Mouse (Mus musculus) heart, embryonic 16.5 days (tissue): ENCODE measurements around the gene Wnt5b. TPM values are rescaled to one million over a fixed set of nuclear protein-coding genes. Genes with fewer than 3 reads are reported as not detected.

Source experiments
- ATAC-seq: fragments of 200-750 bp; cut with Nextera tagmentation; replicated peaks from 2 replicates; pipeline ENCODE4 v1.8.0; 2017; ENCODE audit warnings: moderate number of reproducible peaks; ENCODE audit not compliant: insufficient read depth, low FRiP score; ENCODE audit errors: extremely low read depth
- H3K27ac ChIP-seq: fragments of 300-500 bp; sonication (generic); 2 replicates; pipeline ENCODE4 v1.5.1; 2014; ENCODE audit warnings: mild to moderate bottlenecking, low read length, control low read depth, moderate library complexity
- H3K27me3 ChIP-seq: fragments of 300-500 bp; sonication (generic); 2 replicates; pipeline ENCODE4 v1.6.1; 2014; ENCODE audit warnings: low read length, mixed read lengths; ENCODE audit not compliant: control insufficient read depth, insufficient read depth
- H3K36me3 ChIP-seq: fragments of 300-500 bp; sonication (generic); 2 replicates; pipeline ENCODE4 v1.6.1; 2014; ENCODE audit not compliant: control insufficient read depth, insufficient read depth
- H3K4me1 ChIP-seq: fragments of 300-500 bp; sonication (generic); 2 replicates; pipeline ENCODE4 v1.6.1; 2014; ENCODE audit warnings: low read length, mixed read lengths; ENCODE audit not compliant: control insufficient read depth, insufficient read depth
- H3K4me2 ChIP-seq: fragments of 300-500 bp; sonication (generic); 2 replicates; pipeline ENCODE4 v1.6.1; 2014; ENCODE audit warnings: low read depth, mild to moderate bottlenecking, control low read depth, low read length
- H3K4me3 ChIP-seq: fragments of 300-500 bp; sonication (generic); 2 replicates; pipeline ENCODE4 v1.5.1; 2014; ENCODE audit warnings: mild to moderate bottlenecking, control low read depth, low read length
- H3K9ac ChIP-seq: fragments of 300-500 bp; sonication (generic); 2 replicates; pipeline ENCODE4 v1.6.1; 2014; ENCODE audit warnings: low read length, control low read depth
- H3K9me3 ChIP-seq: fragments of 300-500 bp; sonication (generic); replicated peaks from 2 replicates; pipeline ENCODE4 v1.6.1; 2016; ENCODE audit warnings: low read length; ENCODE audit not compliant: control insufficient read depth
- WGBS: fragments of 180-500 bp; shearing (Covaris S2); extraction: QIAGEN DNeasy Blood & Tissue Kit; methylation state at CpG from one replicate; pipeline ENCODE4 v1.1.7; 2014; 5-methylcytosine and 5-hydroxymethylcytosine counted together
- polyA plus RNA-seq: library from polyadenylated mRNA; unstranded; fragments of >200 nt; fragmentation: Nextera tagmentation; extraction: Ambion mirVana; gene quantifications from 2 replicates; pipeline ENCODE4 v1.2.1, GENCODE M21; 2015

The Wnt5b gene
- polyA plus RNA-seq, 1 experiment from 2014 or later = 5.6 TPM

DNA sequence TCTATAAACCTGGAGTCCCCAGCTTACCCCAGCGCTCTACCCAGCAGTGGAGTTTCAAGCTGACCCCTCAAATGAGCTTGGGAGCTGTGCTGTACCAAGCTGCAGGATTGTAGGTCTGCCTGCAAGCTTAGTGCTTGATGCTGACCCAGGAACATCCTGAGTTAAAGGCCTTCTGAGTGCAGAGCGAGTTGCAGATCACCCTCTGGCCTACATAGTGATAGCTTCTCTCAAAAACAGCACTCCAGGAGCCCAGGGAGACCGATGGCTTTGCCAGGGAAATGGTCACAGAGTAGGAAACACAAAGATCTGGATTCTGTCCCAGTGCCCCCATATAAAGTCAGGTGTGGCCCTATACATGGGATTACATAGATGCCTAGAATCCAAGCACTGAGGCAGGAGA, 132.6 kb downstream of the Wnt5b start:
- ATAC-seq = no peak
- H3K36me3 ChIP-seq = no peaks in the 10 kb centered on the region
- H3K4me1 ChIP-seq = peaks cover 7% of the 10 kb centered on the region; the same call in 1 of the 2 replicates
- no peak overlapping the region for H3K4me3 ChIP-seq
- H3K27me3 ChIP-seq = no peaks in the 10 kb centered on the region
- no peak overlapping the region for H3K4me2 ChIP-seq
- 82% methylated on average over 3 of the region's 3 CpGs for WGBS
- H3K27ac ChIP-seq = no peak overlapping the region
- H3K9ac ChIP-seq = no peak overlapping the region
- H3K9me3 ChIP-seq = no peaks in the 10 kb centered on the region

DNA sequence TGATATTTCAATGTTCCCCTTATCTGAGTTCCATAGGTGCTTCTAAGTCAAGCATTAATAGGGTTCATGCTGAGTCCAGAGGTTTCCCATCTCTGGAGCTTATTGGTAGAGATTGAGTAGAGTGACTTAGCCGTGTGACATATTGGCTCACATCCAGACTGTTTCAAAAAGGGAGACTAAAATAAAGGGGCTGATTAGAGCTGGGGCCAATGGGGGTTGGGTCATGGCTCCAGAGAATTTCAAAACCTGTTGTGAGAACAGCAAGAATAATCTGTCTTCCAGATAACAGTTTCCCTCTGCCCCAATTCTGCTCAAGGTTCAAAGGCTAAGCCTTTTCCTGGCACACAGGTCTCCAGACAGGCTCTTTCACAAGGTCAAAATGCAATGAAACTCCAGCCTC, 134.4 kb downstream of the Wnt5b start:
- Histone ChIP-seq H3K4me3 (no peak overlapping the region), H3K27me3 (no peaks in the 10 kb centered on the region), H3K9ac (no peak overlapping the region), H3K4me2 (no peak overlapping the region), H3K9me3 (no peaks in the 10 kb centered on the region), H3K36me3 (no peaks in the 10 kb centered on the region), H3K4me1 (peaks cover 7% of the 10 kb centered on the region; the same call in 1 of the 2 replicates), H3K27ac (peak overlapping the region; percentile 58)
- WGBS = 13% methylated on average over 1 of the region's 1 CpGs
- ATAC-seq = peak; percentile 69; the same call in 1 of the 2 replicates

DNA sequence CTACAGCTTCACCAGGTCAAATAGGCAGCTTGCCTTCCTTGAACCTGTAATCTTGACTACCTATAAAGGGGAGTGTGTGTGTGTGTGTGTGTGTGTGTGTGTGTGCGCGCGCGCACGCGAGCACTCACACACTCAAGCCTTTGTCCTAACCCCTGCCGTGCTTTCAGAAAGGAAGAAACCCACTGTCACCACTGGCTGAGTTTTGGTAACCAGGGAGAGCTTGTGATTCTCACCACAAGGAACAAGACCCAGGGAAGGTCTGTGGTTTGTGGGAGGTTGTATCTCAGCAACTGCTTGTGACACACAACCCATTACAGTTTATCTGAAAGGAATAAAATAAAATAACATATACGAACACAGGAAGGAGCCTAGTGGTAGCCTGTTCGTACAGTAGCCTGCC, 135.6 kb downstream of the Wnt5b start:
- no peaks in the 10 kb centered on the region for H3K9me3 ChIP-seq
- H3K4me3 ChIP-seq = no peak overlapping the region
- H3K9ac ChIP-seq = no peak overlapping the region
- peaks cover 7% of the 10 kb centered on the region; the same call in 1 of the 2 replicates for H3K4me1 ChIP-seq
- ATAC-seq = no peak
- H3K36me3 ChIP-seq = no peaks in the 10 kb centered on the region
- no peak overlapping the region for H3K4me2 ChIP-seq
- H3K27me3 ChIP-seq = no peaks in the 10 kb centered on the region
- no peak overlapping the region for H3K27ac ChIP-seq
- 77% methylated on average over 9 of the region's 9 CpGs for WGBS

DNA sequence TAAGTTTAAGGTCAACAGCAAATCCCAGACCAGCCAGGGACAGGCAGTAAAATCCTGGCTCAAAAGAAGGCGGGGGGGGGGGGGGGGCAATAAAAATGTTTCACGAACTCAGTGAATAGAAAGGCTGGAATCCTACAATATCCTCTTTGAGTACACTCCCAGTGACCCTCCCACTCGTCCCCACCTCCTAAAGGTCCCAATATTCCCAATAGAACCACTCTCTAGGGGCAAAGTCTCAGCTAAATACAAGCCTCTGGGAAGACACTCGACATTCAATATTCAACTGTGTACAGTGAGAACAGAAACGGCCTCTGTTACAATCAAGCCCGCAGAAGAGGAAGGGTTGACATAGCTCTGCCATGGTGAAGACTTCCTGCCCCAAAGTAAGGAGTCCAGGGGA, 136.3 kb downstream of the Wnt5b start:
- H3K27ac ChIP-seq = no peak overlapping the region
- H3K9me3 ChIP-seq = no peaks in the 10 kb centered on the region
- no peaks in the 10 kb centered on the region for H3K36me3 ChIP-seq
- H3K9ac ChIP-seq = no peak overlapping the region
- no peak overlapping the region for H3K4me3 ChIP-seq
- H3K4me2 ChIP-seq = no peak overlapping the region
- H3K4me1 ChIP-seq = peaks cover 7% of the 10 kb centered on the region; the same call in 1 of the 2 replicates
- H3K27me3 ChIP-seq = no peaks in the 10 kb centered on the region
- WGBS = 64% methylated on average over 6 of the region's 6 CpGs
- no peak for ATAC-seq

DNA sequence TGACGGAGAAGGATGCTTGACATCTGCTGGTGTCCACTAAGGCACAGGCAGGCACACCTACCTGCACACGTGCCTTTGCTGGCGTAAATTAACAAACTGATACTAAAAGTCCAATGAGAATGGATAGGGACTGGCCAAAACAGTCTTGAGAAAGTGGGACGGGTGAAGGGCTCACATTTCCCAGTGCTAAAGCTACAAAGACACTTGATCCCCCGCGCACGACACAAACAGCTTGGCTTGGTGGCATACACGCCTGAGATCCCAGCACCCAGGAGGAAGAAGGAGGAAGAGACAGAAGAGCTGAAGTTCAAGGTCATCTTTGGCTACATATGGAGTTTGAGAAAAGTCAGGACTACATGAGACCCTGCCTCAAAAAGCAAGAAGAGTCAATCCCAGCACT, 137.6 kb downstream of the Wnt5b start:
- H3K4me3 ChIP-seq = no peak overlapping the region
- H3K4me2 ChIP-seq = no peak overlapping the region
- no peak overlapping the region for H3K27ac ChIP-seq
- no peak overlapping the region for H3K9ac ChIP-seq
- H3K4me1 ChIP-seq = peaks cover 7% of the 10 kb centered on the region; the same call in 1 of the 2 replicates
- H3K9me3 ChIP-seq = no peaks in the 10 kb centered on the region
- WGBS = 86% methylated on average over 8 of the region's 8 CpGs
- no peaks in the 10 kb centered on the region for H3K36me3 ChIP-seq
- H3K27me3 ChIP-seq = no peaks in the 10 kb centered on the region
- ATAC-seq = no peak

DNA sequence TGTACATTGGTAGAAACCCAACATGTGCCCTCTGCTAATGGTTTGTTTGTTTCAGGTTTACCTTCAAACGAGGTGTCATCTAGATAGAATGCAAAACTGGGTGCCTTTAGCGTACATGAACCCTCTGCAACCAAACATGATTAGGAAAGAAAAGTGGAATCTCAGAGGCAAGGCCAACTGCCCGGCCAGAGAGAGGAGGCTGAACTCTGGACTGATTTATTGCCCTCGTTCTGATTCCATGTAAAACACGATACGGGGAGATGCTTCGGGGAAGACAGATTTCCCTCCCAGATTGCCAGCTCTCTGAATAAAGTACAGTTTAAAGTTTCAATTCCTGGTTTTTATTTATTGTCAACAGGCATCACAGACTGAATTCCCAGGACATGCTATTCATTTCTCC, 138.8 kb downstream of the Wnt5b start:
- no peak for ATAC-seq
- no peak overlapping the region for H3K9ac ChIP-seq
- H3K27me3 ChIP-seq = no peaks in the 10 kb centered on the region
- H3K4me1 ChIP-seq = peaks cover 7% of the 10 kb centered on the region; the same call in 1 of the 2 replicates
- H3K36me3 ChIP-seq = no peaks in the 10 kb centered on the region
- WGBS = 77% methylated on average over 7 of the region's 7 CpGs
- H3K27ac ChIP-seq = no peak overlapping the region
- H3K4me3 ChIP-seq = no peak overlapping the region
- H3K4me2 ChIP-seq = no peak overlapping the region
- no peaks in the 10 kb centered on the region for H3K9me3 ChIP-seq

DNA sequence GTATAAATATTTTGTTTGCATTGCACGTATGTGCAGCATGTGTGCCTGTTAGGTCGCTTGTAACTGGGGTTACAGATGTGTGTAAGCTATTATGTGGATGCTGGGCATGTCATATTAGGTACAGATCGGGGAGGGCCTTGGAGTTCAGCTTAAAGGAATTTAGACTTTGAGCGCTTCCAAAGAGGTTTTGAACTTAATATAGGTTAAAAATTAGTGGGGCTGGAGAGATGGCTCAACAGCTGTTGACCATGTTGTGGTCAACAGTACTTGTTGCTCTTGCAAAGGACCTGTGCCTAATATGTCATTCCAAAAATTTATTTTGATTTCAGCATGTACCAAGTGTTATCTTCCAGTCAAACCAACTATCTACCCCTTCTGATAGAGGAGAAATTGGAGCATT, 139.3 kb downstream of the Wnt5b start:
- Histone ChIP-seq H3K4me2 (no peak overlapping the region), H3K36me3 (no peaks in the 10 kb centered on the region), H3K9me3 (no peaks in the 10 kb centered on the region), H3K27me3 (no peaks in the 10 kb centered on the region), H3K4me1 (peaks cover 3% of the 10 kb centered on the region; the same call in 1 of the 2 replicates), H3K9ac (no peak overlapping the region), H3K27ac (no peak overlapping the region), H3K4me3 (no peak overlapping the region)
- WGBS = 92% methylated on average over 4 of the region's 4 CpGs
- ATAC-seq = no peak

DNA sequence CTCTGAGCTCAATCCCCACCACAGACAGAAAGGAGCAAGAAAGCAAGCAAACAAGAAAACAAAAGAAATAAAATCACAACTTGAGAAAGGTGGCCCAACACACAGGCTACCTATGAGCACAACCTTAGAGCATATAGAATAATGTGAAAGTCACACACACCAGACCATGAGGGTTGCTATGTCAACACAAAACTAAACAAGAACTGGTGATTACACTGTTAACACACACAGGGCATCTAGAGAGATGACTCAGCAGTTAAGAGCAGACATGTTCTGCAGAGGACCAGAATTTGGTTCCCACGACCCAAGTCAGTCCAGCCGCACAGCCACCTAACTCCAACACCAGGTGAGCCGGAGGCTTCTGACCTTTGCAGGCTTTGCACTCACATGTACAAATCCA, 141.2 kb downstream of the Wnt5b start:
- no peaks in the 10 kb centered on the region for H3K9me3 ChIP-seq
- no peak for ATAC-seq
- H3K4me1 ChIP-seq = no peaks in the 10 kb centered on the region
- 87% methylated on average over 3 of the region's 3 CpGs for WGBS
- no peak overlapping the region for H3K4me3 ChIP-seq
- H3K4me2 ChIP-seq = no peak overlapping the region
- H3K27me3 ChIP-seq = no peaks in the 10 kb centered on the region
- H3K27ac ChIP-seq = no peak overlapping the region
- H3K9ac ChIP-seq = no peak overlapping the region
- no peaks in the 10 kb centered on the region for H3K36me3 ChIP-seq

DNA sequence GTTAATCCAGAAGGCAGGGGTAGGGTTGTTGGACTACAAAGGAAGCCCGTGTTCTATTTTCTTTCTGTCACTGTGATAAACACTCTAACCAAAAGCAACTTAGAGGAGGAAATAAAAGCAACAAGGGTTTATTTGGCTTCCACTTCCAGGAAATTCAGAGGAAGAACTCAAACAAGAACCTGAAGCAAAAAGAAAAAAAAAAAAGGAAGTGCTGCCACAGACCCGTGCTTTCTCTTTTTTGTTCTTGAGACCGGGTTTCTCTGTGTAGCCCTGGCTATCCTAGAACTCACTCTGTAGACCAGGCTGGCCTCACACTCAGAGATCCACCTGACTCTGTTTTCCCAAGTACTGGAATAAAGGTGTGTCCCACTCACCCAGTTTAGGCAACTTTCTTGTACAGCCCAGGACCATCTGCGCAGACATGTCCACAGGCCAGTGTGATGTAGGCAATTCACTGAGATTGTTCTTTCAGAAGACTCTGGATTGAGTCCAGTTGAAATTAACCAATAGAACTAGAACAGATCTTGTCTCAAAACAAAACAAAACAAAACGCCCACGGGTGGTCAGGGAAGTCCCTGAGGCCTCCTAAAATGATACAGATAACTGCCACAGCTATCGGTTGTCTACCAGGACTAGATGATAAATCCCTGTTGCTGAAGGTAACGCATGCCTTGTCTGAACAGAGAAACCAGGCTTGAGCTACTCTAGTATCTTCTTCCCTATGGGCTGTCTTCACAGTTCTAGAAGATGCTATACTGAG, 142.4 kb downstream of the Wnt5b start:
- no peak overlapping the region for H3K9ac ChIP-seq
- ATAC-seq = no peak
- H3K9me3 ChIP-seq = no peaks in the 10 kb centered on the region
- H3K36me3 ChIP-seq = no peaks in the 10 kb centered on the region
- H3K4me1 ChIP-seq = peaks cover under 1% of the 10 kb centered on the region; the same call in 1 of the 2 replicates
- H3K4me2 ChIP-seq = no peak overlapping the region
- H3K27me3 ChIP-seq = no peaks in the 10 kb centered on the region
- no peak overlapping the region for H3K4me3 ChIP-seq
- WGBS = 76% methylated on average over 8 of the region's 8 CpGs
- no peak overlapping the region for H3K27ac ChIP-seq
